Mouse (Mus musculus): ENCODE results near the gene Sympk. TPM values are rescaled to one million over a fixed set of nuclear protein-coding genes. Genes with fewer than 3 reads are reported as not detected.

The Sympk gene
- polyA plus RNA-seq, 1 experiment = 97.6 TPM

GRCm38 (mm10) chr7:19029084-19029653 lies 5.0 kb downstream of the Sympk start:
- DNase-seq (ENCODE audit: low read depth) = peak; percentile 61
- TF ChIP-seq POLR2A (IDR thresholded peaks at IDR 0.05; ENCODE audit: borderline replicate concordance, extremely low read depth, insufficient read depth, insufficient read length, poor library complexity, severe bottlenecking) = no peak
- peak; percentile 77 for TF ChIP-seq CTCF (IDR thresholded peaks at IDR 0.05; ENCODE audit: borderline replicate concordance, extremely low read depth, insufficient read depth, insufficient read length)

GRCm38 (mm10) chr7:19031641-19032040 lies 7.5 kb downstream of the Sympk start:
- DNase-seq (ENCODE audit: low read depth) = no peak
- no peak for TF ChIP-seq CTCF (IDR thresholded peaks at IDR 0.05; ENCODE audit: borderline replicate concordance, extremely low read depth, insufficient read depth, insufficient read length)
- no peak for TF ChIP-seq POLR2A (IDR thresholded peaks at IDR 0.05; ENCODE audit: borderline replicate concordance, extremely low read depth, insufficient read depth, insufficient read length, poor library complexity, severe bottlenecking)

DNA sequence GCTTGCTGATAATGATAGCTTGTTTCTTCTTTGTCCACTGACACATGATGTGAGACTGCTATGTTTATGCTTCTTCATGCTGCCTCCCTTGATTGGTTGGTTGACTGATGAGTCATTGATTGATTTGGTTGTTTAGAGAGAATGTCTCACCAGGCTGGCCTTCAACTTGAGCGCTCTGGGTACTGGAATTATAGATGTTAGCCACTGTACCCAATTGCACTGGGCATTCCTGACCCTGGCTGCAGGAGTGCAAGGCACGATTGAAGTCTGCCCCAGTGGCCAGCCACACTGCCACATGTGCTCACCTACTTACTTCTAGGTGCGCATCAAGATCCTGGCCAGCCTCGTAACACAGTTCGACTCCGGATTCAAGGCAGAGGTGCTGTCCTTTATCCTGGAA lies 20.4 kb downstream of the Sympk start:
- TF ChIP-seq POLR2A (IDR thresholded peaks at IDR 0.05; ENCODE audit: borderline replicate concordance, extremely low read depth, insufficient read depth, insufficient read length, poor library complexity, severe bottlenecking) (no peak), CTCF (IDR thresholded peaks at IDR 0.05; ENCODE audit: borderline replicate concordance, extremely low read depth, insufficient read depth, insufficient read length) (no peak)
- DNase-seq (ENCODE audit: low read depth) = no peak

DNA sequence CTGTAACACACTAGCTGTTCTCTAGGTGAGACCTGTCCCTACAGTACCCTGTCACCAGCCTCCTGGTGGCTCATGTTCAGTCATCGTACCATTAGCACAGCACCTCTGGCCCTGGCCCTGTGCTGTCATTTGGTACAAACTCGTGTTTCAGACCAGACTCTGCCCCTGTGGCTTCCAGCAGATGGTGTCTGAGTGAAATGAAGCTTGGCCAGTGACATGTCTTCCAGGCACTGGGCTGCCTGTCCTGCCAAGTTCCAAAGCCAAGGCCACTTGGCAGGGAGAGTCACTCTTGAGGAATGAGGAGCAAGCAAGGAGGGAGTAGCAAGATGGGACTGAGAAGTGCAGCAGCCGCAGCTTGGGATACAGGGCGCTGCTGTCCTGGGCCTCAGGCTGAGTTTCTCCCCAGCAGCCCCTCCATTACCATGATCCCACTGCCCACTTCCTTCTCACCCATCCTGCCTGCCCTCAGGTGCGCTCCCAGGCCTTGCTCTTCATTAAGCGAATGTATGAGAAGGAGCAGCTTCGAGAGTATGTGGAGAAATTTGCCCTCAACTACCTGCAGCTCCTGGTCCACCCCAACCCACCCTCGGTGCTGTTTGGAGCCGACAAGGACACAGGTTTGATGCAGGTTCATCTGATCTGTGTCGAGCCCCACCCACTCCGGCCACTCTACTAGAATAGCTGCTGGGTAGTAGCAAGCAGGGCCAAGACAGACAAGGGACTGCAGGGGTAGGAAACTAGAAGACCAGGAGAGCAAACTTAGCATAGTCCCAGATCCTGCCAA lies 22.3 kb downstream of the Sympk start:
- no peak for TF ChIP-seq CTCF (IDR thresholded peaks at IDR 0.05; ENCODE audit: borderline replicate concordance, extremely low read depth, insufficient read depth, insufficient read length)
- TF ChIP-seq POLR2A (IDR thresholded peaks at IDR 0.05; ENCODE audit: borderline replicate concordance, extremely low read depth, insufficient read depth, insufficient read length, poor library complexity, severe bottlenecking) = no peak
- no peak for DNase-seq (ENCODE audit: low read depth)

- no peak for DNase-seq (ENCODE audit: low read depth)
- TF ChIP-seq POLR2A (IDR thresholded peaks at IDR 0.05; ENCODE audit: borderline replicate concordance, extremely low read depth, insufficient read depth, insufficient read length, poor library complexity, severe bottlenecking) (no peak), CTCF (IDR thresholded peaks at IDR 0.05; ENCODE audit: borderline replicate concordance, extremely low read depth, insufficient read depth, insufficient read length) (no peak)
These were observed 23.9 kb downstream of the Sympk start for GRCm38 (mm10) chr7:19048006-19048527.

- TF ChIP-seq CTCF (IDR thresholded peaks at IDR 0.05; ENCODE audit: borderline replicate concordance, extremely low read depth, insufficient read depth, insufficient read length) (no peak), POLR2A (IDR thresholded peaks at IDR 0.05; ENCODE audit: borderline replicate concordance, extremely low read depth, insufficient read depth, insufficient read length, poor library complexity, severe bottlenecking) (no peak)
- DNase-seq (ENCODE audit: low read depth) = no peak
These were observed 25.1 kb downstream of the Sympk start for GRCm38 (mm10) chr7:19049252-19049651.

DNA sequence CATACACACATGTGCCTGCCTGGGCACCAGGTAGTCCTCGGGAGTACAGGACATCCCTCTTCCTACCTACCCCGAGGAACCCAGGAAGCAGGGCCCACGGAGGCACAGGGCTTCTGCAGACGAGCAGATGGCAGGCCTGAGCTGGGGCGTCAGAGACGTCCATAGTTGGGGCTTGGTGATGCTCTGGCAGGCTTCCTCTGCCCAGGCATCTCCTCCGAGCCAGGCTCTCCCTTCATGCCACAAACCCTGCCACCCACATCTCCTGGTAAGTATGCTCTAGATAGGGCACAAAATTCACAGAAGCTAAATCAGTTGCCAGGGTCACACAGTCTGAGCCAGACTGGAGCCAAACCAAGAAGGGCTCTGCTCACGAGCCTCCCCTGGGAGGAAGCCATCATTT lies 26.0 kb downstream of the Sympk start:
- no peak for TF ChIP-seq CTCF (IDR thresholded peaks at IDR 0.05; ENCODE audit: borderline replicate concordance, extremely low read depth, insufficient read depth, insufficient read length)
- TF ChIP-seq POLR2A (IDR thresholded peaks at IDR 0.05; ENCODE audit: borderline replicate concordance, extremely low read depth, insufficient read depth, insufficient read length, poor library complexity, severe bottlenecking) = no peak
- no peak for DNase-seq (ENCODE audit: low read depth)

GRCm38 (mm10) chr7:19051161-19051560 lies 27.0 kb downstream of the Sympk start:
- no peak for TF ChIP-seq POLR2A (IDR thresholded peaks at IDR 0.05; ENCODE audit: borderline replicate concordance, extremely low read depth, insufficient read depth, insufficient read length, poor library complexity, severe bottlenecking)
- no peak for TF ChIP-seq CTCF (IDR thresholded peaks at IDR 0.05; ENCODE audit: borderline replicate concordance, extremely low read depth, insufficient read depth, insufficient read length)
- no peak for DNase-seq (ENCODE audit: low read depth)

- no peak for DNase-seq (ENCODE audit: low read depth)
- TF ChIP-seq POLR2A (IDR thresholded peaks at IDR 0.05; ENCODE audit: borderline replicate concordance, extremely low read depth, insufficient read depth, insufficient read length, poor library complexity, severe bottlenecking) (no peak), CTCF (IDR thresholded peaks at IDR 0.05; ENCODE audit: borderline replicate concordance, extremely low read depth, insufficient read depth, insufficient read length) (no peak)
These were observed 28.4 kb downstream of the Sympk start for GRCm38 (mm10) chr7:19052345-19053135.

DNA sequence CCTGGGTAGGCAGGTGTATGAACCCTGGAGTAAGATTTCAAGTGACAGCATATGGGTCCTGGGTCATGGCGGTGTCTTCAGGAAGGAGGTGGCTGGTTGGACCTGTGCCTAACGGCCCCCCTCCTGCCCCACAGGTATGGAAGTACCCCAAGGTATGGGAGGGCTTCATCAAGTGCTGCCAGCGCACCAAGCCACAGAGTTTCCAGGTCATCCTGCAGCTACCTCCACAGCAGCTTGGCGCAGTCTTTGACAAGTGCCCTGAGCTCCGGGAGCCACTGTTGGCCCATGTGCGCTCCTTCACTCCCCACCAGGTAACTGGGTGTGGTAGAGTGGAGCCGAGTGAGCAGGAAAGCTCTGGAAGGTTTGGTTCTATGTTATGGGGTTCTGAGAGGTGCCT lies 29.0 kb downstream of the Sympk start:
- no peak for TF ChIP-seq CTCF (IDR thresholded peaks at IDR 0.05; ENCODE audit: borderline replicate concordance, extremely low read depth, insufficient read depth, insufficient read length)
- TF ChIP-seq POLR2A (IDR thresholded peaks at IDR 0.05; ENCODE audit: borderline replicate concordance, extremely low read depth, insufficient read depth, insufficient read length, poor library complexity, severe bottlenecking) = no peak
- no peak for DNase-seq (ENCODE audit: low read depth)

Data from brain, embryonic 14.5 days (tissue).